In the genomic region with DNA sequence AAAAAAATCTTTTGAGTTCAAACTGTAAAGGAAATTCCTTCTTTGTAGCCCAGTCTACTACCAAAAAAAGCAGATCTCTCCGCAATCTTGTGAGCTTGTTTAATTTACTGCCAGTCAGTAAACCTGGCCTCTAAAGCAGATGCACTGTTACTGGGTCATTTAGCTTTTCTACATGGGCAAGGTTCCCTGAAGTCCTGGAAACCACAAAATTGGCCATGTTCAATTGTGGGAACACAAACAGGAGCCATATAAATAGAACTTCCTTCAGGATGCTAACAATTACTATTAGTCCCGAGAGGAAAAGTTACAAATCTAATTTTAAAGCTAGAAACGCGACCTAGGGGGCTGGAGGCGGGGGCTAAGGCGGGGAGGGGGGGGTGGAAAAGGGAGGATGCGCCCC, we compare ENCODE assay signal across 8 mouse cellular contexts. TPM values are rescaled to one million over a fixed set of nuclear protein-coding genes. Genes with fewer than 3 reads are reported as not detected.
DNase-seq lines count a peak whose midpoint lies in the region; ATAC-seq and TF ChIP-seq lines count a peak whose summit lies in the region.

No protein-coding gene starts in this region.

- peaks cover 18% of the 10 kb centered on the region for H3K4me1 ChIP-seq in embryonic facial prominence, embryonic 10.5 days
- H3K4me1 ChIP-seq in intestine, embryonic 14.5 days (replicated peaks; ENCODE audit: control insufficient read depth, insufficient read depth, low read length): peaks cover 11% of the 10 kb centered on the region
- H3K4me1 ChIP-seq in neural tube, embryonic 15.5 days: peaks cover 12% of the 10 kb centered on the region

- H3K79me3 ChIP-seq in C2C12 (ENCODE audit: low read depth): peaks cover 12% of the 10 kb centered on the region

- H3K4me3 ChIP-seq in C2C12 (ENCODE audit: insufficient read depth, poor library complexity, severe bottlenecking): peak overlapping the region; percentile 32
- peak overlapping the region; percentile 68 for H3K4me3 ChIP-seq in embryonic facial prominence, embryonic 10.5 days
- peak overlapping the region; percentile 60 for H3K4me3 ChIP-seq in intestine, embryonic 14.5 days (ENCODE audit: low read depth, low read length)
- H3K4me3 ChIP-seq in neural tube, embryonic 15.5 days (replicated peaks): peak overlapping the region; percentile 44

- H3K27ac ChIP-seq in embryonic facial prominence, embryonic 10.5 days (replicated peaks): peak overlapping the region; percentile 86
- H3K27ac ChIP-seq in intestine, embryonic 14.5 days (ENCODE audit: low read depth): no peak overlapping the region
- peak overlapping the region; percentile 51; the same call in 1 of the 2 replicates for H3K27ac ChIP-seq in neural tube, embryonic 15.5 days (replicated peaks)

- 10% methylated on average over 7 of the region's 7 CpGs for WGBS in embryonic facial prominence, embryonic 10.5 days
- WGBS in intestine, embryonic 14.5 days: 2% methylated on average over 7 of the region's 7 CpGs
- WGBS in neural tube, embryonic 15.5 days: 0% methylated on average over 7 of the region's 7 CpGs

- TF ChIP-seq CTCF in C2C12 (IDR thresholded peaks at IDR 0.05; ENCODE audit: control insufficient read depth, insufficient read depth, insufficient read length): no peak

- no peaks in the 10 kb centered on the region for H3K27me3 ChIP-seq in C2C12 (ENCODE audit: control insufficient read depth, insufficient read depth, insufficient read length)
- no peaks in the 10 kb centered on the region for H3K27me3 ChIP-seq in embryonic facial prominence, embryonic 10.5 days (replicated peaks; ENCODE audit: low read depth, poor library complexity, severe bottlenecking)
- no peaks in the 10 kb centered on the region for H3K27me3 ChIP-seq in intestine, embryonic 14.5 days (replicated peaks; ENCODE audit: control insufficient read depth, insufficient read depth, low read length)
- H3K27me3 ChIP-seq in neural tube, embryonic 15.5 days (replicated peaks): no peaks in the 10 kb centered on the region

- H3K9ac ChIP-seq in intestine, embryonic 14.5 days (ENCODE audit: low read length): peak overlapping the region; percentile 59
- 0 out of 2 replicates have a peak overlapping the region, but pooled peaks have one; percentile 14 for H3K9ac ChIP-seq in neural tube, embryonic 15.5 days (replicated peaks)

- DNase-seq in embryo, embryonic 10.5 days (ENCODE audit: low spot score): peak; percentile 28
- no peak for DNase-seq in embryo, embryonic 9.5 days (ENCODE audit: extremely low spot score)
- DNase-seq in embryonic facial prominence, embryonic 10.5 days (ENCODE audit: low spot score): no peak
- peak; percentile 52 for DNase-seq in intestine, embryonic 14.5 days (ENCODE audit: low spot score)
- DNase-seq in gastrocnemius, adult 18-20 months (ENCODE audit: low spot score): no peak
- no peak for DNase-seq in adrenal gland, postnatal 10 days

- H3K4me2 ChIP-seq in intestine, embryonic 14.5 days (ENCODE audit: low read length): peak overlapping the region; percentile 50
- H3K4me2 ChIP-seq in neural tube, embryonic 15.5 days: peak overlapping the region; percentile 57

- peaks cover 20% of the 10 kb centered on the region for H3K79me2 ChIP-seq in C2C12 (ENCODE audit: control insufficient read depth, insufficient read depth)

- no peak for ATAC-seq in intestine, embryonic 14.5 days (replicated peaks; ENCODE audit: low FRiP score, low TSS enrichment, low read depth)
- no peak for ATAC-seq in neural tube, embryonic 15.5 days (ENCODE audit: low FRiP score)

- H3ac ChIP-seq in C2C12 (ENCODE audit: control insufficient read depth, insufficient read length, low read depth): no peak overlapping the region

- H3K36me3 ChIP-seq in C2C12 (ENCODE audit: control insufficient read depth, insufficient read depth): no peaks in the 10 kb centered on the region
- H3K36me3 ChIP-seq in embryonic facial prominence, embryonic 10.5 days (replicated peaks): no peaks in the 10 kb centered on the region
- H3K36me3 ChIP-seq in intestine, embryonic 14.5 days (ENCODE audit: control insufficient read depth, insufficient read depth, low read length): no peaks in the 10 kb centered on the region
- no peaks in the 10 kb centered on the region for H3K36me3 ChIP-seq in neural tube, embryonic 15.5 days

- no peaks in the 10 kb centered on the region for H3K9me3 ChIP-seq in embryonic facial prominence, embryonic 10.5 days
- H3K9me3 ChIP-seq in intestine, embryonic 14.5 days (ENCODE audit: control insufficient read depth, low read length): no peaks in the 10 kb centered on the region
- no peaks in the 10 kb centered on the region for H3K9me3 ChIP-seq in neural tube, embryonic 15.5 days (replicated peaks)

TF ChIP-seq in C2C12, 6 proteins besides CTCF, POLR2A, EP300 and RAD21:
- TF ChIP-seq MYOG (IDR thresholded peaks at IDR 0.05; ENCODE audit: control insufficient read depth, extremely low read depth, insufficient read length) (no peak), FOSL1 (IDR thresholded peaks at IDR 0.05; ENCODE audit: insufficient read depth, low read length, poor library complexity, severe bottlenecking) (no peak), CEBPB (IDR thresholded peaks at IDR 0.05; ENCODE audit: low read depth) (no peak), MYOD1 (IDR thresholded peaks at IDR 0.05; ENCODE audit: control insufficient read depth, insufficient read length, low read depth) (no peak), USF1 (IDR thresholded peaks at IDR 0.05; ENCODE audit: low read depth) (no peak), MAX (IDR thresholded peaks at IDR 0.05) (no peak)

RNA-seq across cellular contexts. Expression of a gene that starts 2.9 kb away (rescaled TPM):
- polyA plus RNA-seq in C2C12 (2012; fragmentation: generic; extraction: Trizol): 2.7 TPM
- 30.1 and 31.9 TPM in 2 replicates for polyA plus RNA-seq in embryonic facial prominence, embryonic 10.5 days (2016; fragmentation: Nextera tagmentation; extraction: Ambion mirVana)
- 20.7 and 23.1 TPM in 2 replicates for polyA plus RNA-seq in intestine, embryonic 14.5 days (2014; fragmentation: Nextera tagmentation; extraction: Ambion mirVana)
- 3.3 and 6.7 TPM in 2 replicates for polyA plus RNA-seq in neural tube, embryonic 15.5 days (2015; fragmentation: Nextera tagmentation; extraction: Ambion mirVana)
- total RNA-seq in gastrocnemius, adult 18-20 months (2021): under 1 TPM; 0.62 to 0.78 TPM
- 1 to 10 TPM; 3.6 to 4.5 TPM for total RNA-seq in adrenal gland, postnatal 10 days (2021)

RNA-seq across cellular contexts. Expression of a gene that starts 3.0 kb away (rescaled TPM):
- polyA plus RNA-seq in C2C12 (2012; fragmentation: generic; extraction: Trizol): 4.4 TPM
- polyA plus RNA-seq in embryonic facial prominence, embryonic 10.5 days (2016; fragmentation: Nextera tagmentation; extraction: Ambion mirVana): 8.8 and 9.8 TPM in 2 replicates
- polyA plus RNA-seq in intestine, embryonic 14.5 days (2014; fragmentation: Nextera tagmentation; extraction: Ambion mirVana): 10.6 and 14.6 TPM in 2 replicates
- 9.6 and 10.7 TPM in 2 replicates for polyA plus RNA-seq in neural tube, embryonic 15.5 days (2015; fragmentation: Nextera tagmentation; extraction: Ambion mirVana)
- 1 to 10 TPM; 5.6 to 6.5 TPM for total RNA-seq in gastrocnemius, adult 18-20 months (2021)
- 10 to 100 TPM; 12.0 to 13.7 TPM for total RNA-seq in adrenal gland, postnatal 10 days (2021)

Comparison
In these comparisons a context has a peak if more than half of its experiments do, and no peak if none do; other contexts are left out.
1. DNase-seq: peak in embryo, embryonic 10.5 days (single experiment) and intestine, embryonic 14.5 days (single experiment); none in embryo, embryonic 9.5 days (single experiment), embryonic facial prominence, embryonic 10.5 days (single experiment), gastrocnemius, adult 18-20 months (single experiment) and adrenal gland, postnatal 10 days (single experiment).
2. Peak in every context shown above with its lines, with median percentiles within 50 percentile points of each other: H3K4me3 ChIP-seq.